ENCODE assay signal across 28 mouse cellular contexts in the genomic region with DNA sequence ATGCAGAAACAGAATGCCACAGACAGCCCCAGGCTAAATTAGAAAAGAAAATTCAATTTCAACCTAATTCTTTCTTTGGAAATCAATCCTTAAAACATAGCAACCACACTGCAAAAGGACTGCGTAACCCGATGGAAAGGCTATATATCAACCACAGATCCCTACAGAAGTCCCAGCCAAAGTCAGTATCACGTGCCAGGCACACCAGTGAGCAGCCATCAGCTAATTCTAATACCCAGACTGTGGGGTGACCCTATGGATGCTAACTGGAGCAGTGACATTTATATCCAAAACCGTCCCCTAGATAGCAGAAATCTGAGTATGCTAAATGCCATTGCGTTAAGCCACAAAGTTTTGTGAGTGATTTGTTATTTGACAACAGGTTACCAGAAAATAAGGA.
DNase-seq lines count a peak whose midpoint lies in the region; ATAC-seq and TF ChIP-seq lines count a peak whose summit lies in the region.
"Had no signal": no experiment of that assay in that cellular context is flagged by ENCODE, and none has a peak within 500 bp of the region (broad histone marks: within the 10 kb centered on the region; RNA-seq: fewer than 3 reads in every experiment).

No protein-coding gene starts in this region.

- no peak overlapping the region for H3K27ac ChIP-seq in hindbrain, embryonic 14.5 days
- H3K27ac ChIP-seq in hindbrain, postnatal 0 days: no peak overlapping the region
- no peak overlapping the region for H3K27ac ChIP-seq in kidney, embryonic 15.5 days
- H3K27ac ChIP-seq: embryonic facial prominence, embryonic 10.5 days; embryonic facial prominence, embryonic 13.5 days; forebrain, embryonic 12.5 days; forebrain, embryonic 15.5 days; heart, embryonic 13.5 days; hindbrain, embryonic 15.5 days; intestine, embryonic 15.5 days had no signal

- no peak overlapping the region for H3K9ac ChIP-seq in hindbrain, embryonic 14.5 days
- no peak overlapping the region for H3K9ac ChIP-seq in hindbrain, postnatal 0 days (replicated peaks; ENCODE audit: low read length)
- H3K9ac ChIP-seq in kidney, embryonic 15.5 days: no peak overlapping the region
- H3K9ac ChIP-seq: embryonic facial prominence, embryonic 13.5 days; forebrain, embryonic 12.5 days; forebrain, embryonic 15.5 days; heart, embryonic 13.5 days; hindbrain, embryonic 15.5 days; intestine, embryonic 15.5 days had no signal

- peak; percentile 5 to 38 for DNase-seq in cerebellum, postnatal 14 days
- no peak for DNase-seq in cerebellum, postnatal 36 days
- DNase-seq in hindbrain, embryonic 14.5 days (ENCODE audit: low spot score): no peak
- no peak for DNase-seq in hindbrain, postnatal 0 days (ENCODE audit: low spot score)
- no peak for DNase-seq in kidney, postnatal 36 days
- DNase-seq in Patski (ENCODE audit: low read depth, low spot score): no peak
- DNase-seq: adrenal gland, adult 2 months; adrenal gland, postnatal 14 days; B cell, adult 2 months; cerebellum, adult 11-12 months; cerebellum, adult 8-10 months; cerebellum, postnatal 25 days; embryo, embryonic 11 days; gastrocnemius, postnatal 14 days; heart, adult 18-20 months; heart, postnatal 14 days; heart, postnatal 4 days had no signal

- no peaks in the 10 kb centered on the region for H3K4me1 ChIP-seq in hindbrain, embryonic 14.5 days (replicated peaks; ENCODE audit: control insufficient read depth, insufficient read depth, low read length)
- no peaks in the 10 kb centered on the region for H3K4me1 ChIP-seq in hindbrain, postnatal 0 days (ENCODE audit: insufficient read depth, low read length)
- no peaks in the 10 kb centered on the region for H3K4me1 ChIP-seq in kidney, embryonic 15.5 days
- H3K4me1 ChIP-seq: embryonic facial prominence, embryonic 10.5 days; forebrain, embryonic 12.5 days; forebrain, embryonic 15.5 days; heart, embryonic 13.5 days; hindbrain, embryonic 15.5 days; intestine, embryonic 15.5 days had no signal

- POLR2A ChIA-PET in Patski (lab: Charles Lee): no interaction called here

- no peaks in the 10 kb centered on the region for H3K27me3 ChIP-seq in hindbrain, embryonic 14.5 days (ENCODE audit: control insufficient read depth, insufficient read depth, low read length)
- no peaks in the 10 kb centered on the region for H3K27me3 ChIP-seq in hindbrain, postnatal 0 days (ENCODE audit: insufficient read depth, low read length)
- no peaks in the 10 kb centered on the region for H3K27me3 ChIP-seq in kidney, embryonic 15.5 days
- no peaks in the 10 kb centered on the region for H3K27me3 ChIP-seq in Patski
- H3K27me3 ChIP-seq: CH12.LX; embryonic facial prominence, embryonic 13.5 days; forebrain, embryonic 12.5 days; forebrain, embryonic 15.5 days; heart, embryonic 13.5 days; hindbrain, embryonic 15.5 days; intestine, embryonic 15.5 days had no signal

- no peak overlapping the region for H3K4me3 ChIP-seq in hindbrain, embryonic 14.5 days (replicated peaks; ENCODE audit: low read length)
- no peak overlapping the region for H3K4me3 ChIP-seq in hindbrain, postnatal 0 days (ENCODE audit: low read length)
- H3K4me3 ChIP-seq in kidney, embryonic 15.5 days (replicated peaks): no peak overlapping the region
- H3K4me3 ChIP-seq: embryonic facial prominence, embryonic 10.5 days; embryonic facial prominence, embryonic 13.5 days; erythroblast, embryonic 14.5 days; forebrain, embryonic 12.5 days; forebrain, embryonic 15.5 days; heart, embryonic 13.5 days; hindbrain, embryonic 15.5 days; intestine, embryonic 15.5 days had no signal

- CTCF ChIA-PET in Patski (lab: Charles Lee): interaction anchor here (1.3 to 1.5 kb wide), 2 partner anchors 24 to 54 kb away, joined by 4 read pairs; no protein-coding TSS in a partner anchor

- WGBS in hindbrain, embryonic 14.5 days: 79% methylated on average over 5 of the region's 5 CpGs
- 67% methylated on average over 5 of the region's 5 CpGs for WGBS in hindbrain, postnatal 0 days
- 55% methylated on average over 5 of the region's 5 CpGs for WGBS in kidney, embryonic 15.5 days

- in situ Hi-C loops in Patski (cut with MboI; ENCODE audit: low pct_unique_long_range_greater_than_20kb): loop anchor here (10.0 kb wide), 3 partner anchors 263 to 1263 kb away; partner anchors contain the start of gene Adamts1

- no peak for TF ChIP-seq CTCF in hindbrain, postnatal 0 days (IDR thresholded peaks at IDR 0.05; ENCODE audit: low read depth)
- TF ChIP-seq CTCF in Patski (IDR thresholded peaks at IDR 0.05): no peak

- no peaks in the 10 kb centered on the region for H3K9me3 ChIP-seq in hindbrain, embryonic 14.5 days (ENCODE audit: control insufficient read depth, low read length)
- H3K9me3 ChIP-seq in hindbrain, postnatal 0 days (ENCODE audit: low read length): no peaks in the 10 kb centered on the region
- H3K9me3 ChIP-seq in kidney, embryonic 15.5 days (replicated peaks): no peaks in the 10 kb centered on the region
- H3K9me3 ChIP-seq: embryonic facial prominence, embryonic 10.5 days; embryonic facial prominence, embryonic 13.5 days; forebrain, embryonic 12.5 days; forebrain, embryonic 15.5 days; G1E; heart, embryonic 13.5 days; hindbrain, embryonic 15.5 days; intestine, embryonic 15.5 days had no signal

- 0 out of 2 replicates have a peak, but pooled peaks have one; percentile 27 for ATAC-seq in hindbrain, embryonic 14.5 days (ENCODE audit: low FRiP score)
- no peak for ATAC-seq in hindbrain, postnatal 0 days
- ATAC-seq in kidney, embryonic 15.5 days (replicated peaks; ENCODE audit: low FRiP score): peak; percentile 71
- peak; percentile 47 for ATAC-seq in Patski
- ATAC-seq: intestine, embryonic 15.5 days had no signal

- no peaks in the 10 kb centered on the region for H3K36me3 ChIP-seq in hindbrain, embryonic 14.5 days (replicated peaks; ENCODE audit: control insufficient read depth, insufficient read depth)
- no peaks in the 10 kb centered on the region for H3K36me3 ChIP-seq in hindbrain, postnatal 0 days (ENCODE audit: insufficient read depth, low read length)
- H3K36me3 ChIP-seq in kidney, embryonic 15.5 days: no peaks in the 10 kb centered on the region
- H3K36me3 ChIP-seq: embryonic facial prominence, embryonic 10.5 days; embryonic facial prominence, embryonic 13.5 days; forebrain, embryonic 12.5 days; forebrain, embryonic 15.5 days; G1E; heart, embryonic 13.5 days; hindbrain, embryonic 15.5 days; intestine, embryonic 15.5 days had no signal

- no peak overlapping the region for H3K4me2 ChIP-seq in hindbrain, embryonic 14.5 days (replicated peaks)
- H3K4me2 ChIP-seq in hindbrain, postnatal 0 days (ENCODE audit: low read depth, low read length): no peak overlapping the region
- no peak overlapping the region for H3K4me2 ChIP-seq in kidney, embryonic 15.5 days
- H3K4me2 ChIP-seq: embryonic facial prominence, embryonic 13.5 days; forebrain, embryonic 12.5 days; forebrain, embryonic 15.5 days; heart, embryonic 13.5 days; hindbrain, embryonic 15.5 days; intestine, embryonic 15.5 days had no signal

Comparison
In these comparisons a context has a peak if more than half of its experiments do, and no peak if none do; other contexts are left out.
1. DNase-seq: peak in cerebellum, postnatal 14 days (2 of 2); none in cerebellum, postnatal 36 days (0 of 2), hindbrain, embryonic 14.5 days (single experiment), hindbrain, postnatal 0 days (single experiment), kidney, postnatal 36 days (0 of 2) and Patski (single experiment).